Mouse (Mus musculus) embryonic facial prominence, embryonic 11.5 days (tissue): Measurements from ENCODE around the gene Col7a1. TPM values are rescaled to one million over a fixed set of nuclear protein-coding genes. Genes with fewer than 3 reads are reported as not detected.

Experiments used
- ATAC-seq: fragments of 200-750 bp; cut with Nextera tagmentation; replicated peaks from 2 replicates; pipeline ENCODE4 v1.8.0; 2017; ENCODE audit warnings: low read depth; ENCODE audit not compliant: insufficient number of reproducible peaks, low FRiP score, low TSS enrichment
- DNase-seq: peaks from one replicate; pipeline ENCODE4 v3.0.0-alpha.2; 2015; ENCODE audit warnings: low spot score
- H3K27ac ChIP-seq: fragments of 300-500 bp; sonication (generic); replicated peaks from 2 replicates; pipeline ENCODE4 v1.5.1; 2014; ENCODE audit warnings: mild to moderate bottlenecking, low read depth, low read length, control low read depth
- H3K27me3 ChIP-seq: fragments of 300-500 bp; sonication (generic); 2 replicates; pipeline ENCODE4 v1.6.1; 2014; ENCODE audit warnings: mild to moderate bottlenecking, low read length, moderate library complexity, mixed read lengths; ENCODE audit not compliant: control insufficient read depth, insufficient read depth
- H3K36me3 ChIP-seq: fragments of 300-500 bp; sonication (generic); replicated peaks from 2 replicates; pipeline ENCODE4 v1.6.1; 2014; ENCODE audit warnings: low read depth, mild to moderate bottlenecking, low read length, moderate library complexity, mixed read lengths; ENCODE audit not compliant: control insufficient read depth, insufficient read depth
- H3K4me1 ChIP-seq: fragments of 300-500 bp; sonication (generic); 2 replicates; pipeline ENCODE4 v1.6.1; 2014; ENCODE audit warnings: low read length, mixed read lengths; ENCODE audit not compliant: control insufficient read depth, insufficient read depth
- H3K4me2 ChIP-seq: fragments of 300-500 bp; sonication (generic); 2 replicates; pipeline ENCODE4 v1.6.1; 2014; ENCODE audit warnings: low read depth, mild to moderate bottlenecking, control low read depth, low read length, moderate library complexity
- H3K4me3 ChIP-seq: fragments of 300-500 bp; sonication (generic); 2 replicates; pipeline ENCODE4 v1.5.1; 2014; ENCODE audit warnings: low read depth, low read length, control low read depth
- H3K9ac ChIP-seq: fragments of 300-500 bp; sonication (generic); replicated peaks from 2 replicates; pipeline ENCODE4 v1.6.1; 2014; ENCODE audit warnings: mild to moderate bottlenecking, control low read depth, low read length
- H3K9me3 ChIP-seq: fragments of 300-500 bp; sonication (generic); replicated peaks from 2 replicates; pipeline ENCODE4 v1.6.1; 2016; ENCODE audit warnings: mild to moderate bottlenecking, low read length, inconsistent platforms, mixed read lengths; ENCODE audit not compliant: control insufficient read depth
- WGBS: fragments of 180-500 bp; shearing (Covaris S2); extraction: QIAGEN DNeasy Blood & Tissue Kit; methylation state at CpG from one replicate; pipeline ENCODE4 v1.1.7; 2014; 5-methylcytosine and 5-hydroxymethylcytosine counted together
- polyA plus RNA-seq: library from polyadenylated mRNA; unstranded; fragments of >200 nt; fragmentation: Nextera tagmentation; extraction: Ambion mirVana; gene quantifications from 2 replicates; pipeline ENCODE4 v1.2.1, GENCODE M21; 2014

The Col7a1 gene
- polyA plus RNA-seq, 1 experiment from 2014 or later, result 1.1 TPM

DNA sequence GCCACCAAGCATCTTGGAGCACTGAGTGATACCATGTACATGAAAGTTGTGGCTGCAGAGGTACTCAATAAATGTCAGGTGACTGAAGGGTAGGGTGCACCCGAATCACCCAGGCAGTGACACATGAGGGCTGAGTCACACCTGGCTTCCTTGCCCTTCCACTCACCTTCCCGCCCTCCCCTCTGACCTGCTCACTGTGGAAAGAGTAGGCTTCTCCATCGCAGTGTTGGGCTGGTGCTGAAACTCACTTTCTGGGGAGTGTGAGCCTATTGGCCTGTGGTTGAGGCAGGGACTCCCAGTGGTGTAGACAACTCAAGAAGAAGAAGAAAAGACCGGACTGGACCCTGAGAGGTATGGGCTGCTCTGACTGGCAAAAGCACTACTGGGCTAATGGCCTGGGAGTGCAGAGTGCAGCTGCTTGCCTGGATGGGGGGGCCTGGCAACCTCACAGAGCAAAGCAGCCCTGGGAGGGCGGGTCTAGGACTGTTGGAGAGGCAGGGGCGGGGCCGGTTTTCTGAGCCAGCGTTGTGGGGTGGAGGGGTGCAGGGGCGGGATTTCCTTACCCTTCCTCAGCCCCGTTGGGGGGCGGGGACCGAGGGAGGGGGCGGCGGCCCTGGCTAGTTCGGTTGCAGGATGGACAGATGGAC, 34.4 kb downstream of the Col7a1 start:
- Histone ChIP-seq H3K4me3 (no peak overlapping the region), H3K27ac (no peak overlapping the region), H3K4me1 (peaks cover 3% of the 10 kb centered on the region; the same call in 1 of the 2 replicates), H3K27me3 (no peaks in the 10 kb centered on the region), H3K4me2 (no peak overlapping the region), H3K9ac (no peak overlapping the region), H3K9me3 (no peaks in the 10 kb centered on the region), H3K36me3 (no peaks in the 10 kb centered on the region)
- whole genome bisulfite sequencing, result 20% methylated on average over 15 of the region's 15 CpGs
- peak; percentile 48 for DNase-seq
- ATAC-seq, result no peak

DNA sequence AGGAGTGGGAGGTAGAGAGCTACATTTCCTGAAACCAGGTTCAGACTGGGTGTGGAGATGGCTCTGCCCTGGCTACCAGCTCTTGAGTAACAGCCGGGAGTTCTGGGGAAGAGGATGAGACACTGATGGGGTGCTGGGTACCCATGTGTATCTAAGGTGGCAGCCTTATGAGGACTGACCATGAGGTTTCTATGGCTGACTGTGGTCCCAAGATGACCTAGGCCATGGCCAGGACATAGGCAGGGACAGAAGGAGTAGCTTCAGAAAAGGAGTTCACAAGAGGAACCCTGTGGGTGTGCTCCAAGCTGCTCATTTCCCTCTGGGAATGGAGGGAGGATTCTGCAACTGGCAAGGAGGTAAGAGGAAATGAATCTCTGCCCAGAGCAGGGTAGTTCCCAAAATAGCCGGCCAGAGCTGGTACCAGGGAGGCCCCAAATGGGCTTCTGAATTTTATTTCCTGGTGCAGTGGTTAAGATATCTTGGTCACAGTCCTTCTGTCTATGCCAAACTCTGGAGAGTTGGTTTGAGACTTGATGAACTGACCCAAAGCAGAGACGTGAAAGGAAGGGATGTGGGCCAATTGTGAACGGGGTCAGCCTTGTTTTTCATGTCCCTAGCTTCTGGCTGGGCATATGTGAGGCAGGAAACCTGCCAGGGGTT, 36.5 kb downstream of the Col7a1 start:
- ATAC-seq (no peak), DNase-seq (no peak)
- no peaks in the 10 kb centered on the region for H3K36me3 ChIP-seq
- no peak overlapping the region for H3K9ac ChIP-seq
- no peaks in the 10 kb centered on the region for H3K9me3 ChIP-seq
- no peak overlapping the region for H3K4me2 ChIP-seq
- H3K4me3 ChIP-seq, result no peak overlapping the region
- WGBS, result 72% methylated on average over 4 of the region's 4 CpGs
- no peaks in the 10 kb centered on the region for H3K27me3 ChIP-seq
- H3K4me1 ChIP-seq, result peaks cover 3% of the 10 kb centered on the region; the same call in 1 of the 2 replicates
- no peak overlapping the region for H3K27ac ChIP-seq

DNA sequence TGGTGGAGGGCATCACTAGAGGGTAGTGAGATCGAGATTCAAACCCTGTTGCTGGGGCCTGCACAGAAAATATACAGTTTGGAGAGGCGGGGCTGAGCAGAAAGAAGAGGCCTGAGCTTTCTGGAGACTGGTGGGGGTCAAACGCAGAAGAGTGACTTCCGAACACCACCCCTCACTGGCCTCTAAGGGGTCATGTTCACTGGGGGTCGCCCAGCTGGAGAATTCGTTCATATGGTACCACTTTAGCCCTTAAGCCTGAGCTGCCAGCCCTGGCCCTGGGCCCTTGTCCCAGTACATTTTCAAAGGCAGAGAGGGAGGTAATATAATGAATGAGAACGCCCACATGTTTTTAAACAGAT, 37.1 kb downstream of the Col7a1 start:
- no peak for ATAC-seq
- Histone ChIP-seq H3K9ac (no peak overlapping the region), H3K27me3 (no peaks in the 10 kb centered on the region), H3K4me1 (peaks cover 3% of the 10 kb centered on the region; the same call in 1 of the 2 replicates), H3K27ac (no peak overlapping the region), H3K4me2 (no peak overlapping the region), H3K4me3 (no peak overlapping the region), H3K9me3 (no peaks in the 10 kb centered on the region), H3K36me3 (no peaks in the 10 kb centered on the region)
- peak; percentile 49 for DNase-seq
- WGBS, result 48% methylated on average over 7 of the region's 7 CpGs

GRCm38 (mm10) chr9:108991428-108992084, 38.2 kb downstream of the Col7a1 start, which contains the start of gene Pfkfb4:
Gene Pfkfb4, plus strand, starts transcription at chr9:108991778.
- peak within 1 kb of the TSS; percentile 61 for H3K9ac ChIP-seq
- peaks cover 3% of the 10 kb centered on the region; the same call in 1 of the 2 replicates for H3K4me1 ChIP-seq
- no peaks in the 10 kb centered on the region for H3K27me3 ChIP-seq
- H3K9me3 ChIP-seq, result no peaks in the 10 kb centered on the region
- DNase-seq (peak; percentile 99), ATAC-seq (peak; percentile 95)
- H3K4me2 ChIP-seq, result peak within 1 kb of the TSS; percentile 78
- peak within 1 kb of the TSS; percentile 68 for H3K27ac ChIP-seq
- peak within 1 kb of the TSS; percentile 51 for H3K4me3 ChIP-seq
- H3K36me3 ChIP-seq, result no peaks in the 10 kb centered on the region
- 2% methylated on average over 31 of the region's 31 CpGs for WGBS

- WGBS, result 10% methylated on average over 18 of the region's 18 CpGs
Observed at GRCm38 (mm10) chr9:108992085-108992469, 38.7 kb downstream of the Col7a1 start.

DNA sequence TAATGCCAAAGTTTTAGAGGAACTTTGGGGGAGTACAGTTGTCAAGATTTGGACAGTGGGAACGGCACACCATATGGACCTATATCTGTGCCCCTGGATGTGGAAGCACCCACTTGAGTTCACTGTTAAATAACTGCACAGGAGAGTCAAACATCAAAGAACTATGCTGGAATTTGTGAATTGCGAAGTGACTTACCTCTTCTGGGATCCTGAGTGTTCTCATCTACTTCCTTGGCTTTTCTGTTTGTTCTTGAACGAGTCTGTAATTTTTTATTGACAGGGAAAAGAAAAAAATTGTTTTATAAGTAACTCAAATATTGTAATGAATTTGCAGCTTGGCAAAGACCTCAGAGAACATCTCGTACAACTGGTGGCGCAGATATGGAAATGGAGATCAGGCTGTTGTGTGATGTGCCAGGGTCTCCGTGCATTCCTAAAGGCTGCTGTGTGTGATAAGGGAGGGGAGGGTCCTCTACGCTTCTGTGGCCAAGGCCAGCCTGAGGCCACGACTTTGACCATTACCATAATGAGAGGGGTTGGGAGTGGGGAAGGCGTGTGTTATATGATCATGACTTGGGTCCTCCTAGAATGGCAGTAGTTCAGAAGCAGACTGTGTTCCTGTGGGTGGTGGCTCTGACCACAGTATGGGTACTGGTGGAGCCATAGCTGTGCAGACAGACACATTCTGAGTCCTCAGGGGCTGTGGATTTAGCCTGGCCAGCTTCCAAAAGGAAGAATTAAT, 39.4 kb downstream of the Col7a1 start:
- ATAC-seq, result no peak
- Histone ChIP-seq H3K9ac (no peak overlapping the region), H3K4me2 (no peak overlapping the region; the same call in 1 of the 2 replicates), H3K9me3 (no peaks in the 10 kb centered on the region), H3K36me3 (no peaks in the 10 kb centered on the region), H3K27ac (no peak overlapping the region), H3K27me3 (no peaks in the 10 kb centered on the region), H3K4me3 (no peak overlapping the region), H3K4me1 (peaks cover 3% of the 10 kb centered on the region; the same call in 1 of the 2 replicates)
- WGBS, result 84% methylated on average over 9 of the region's 9 CpGs
- DNase-seq, result no peak

More at GRCm38 (mm10) chr9:108992085-108992469, 38.7 kb downstream of the Col7a1 start:
- ATAC-seq, result 0 out of 2 replicates have a peak, but pooled peaks have one; percentile 7
- peak overlapping the region; percentile 51 for H3K4me3 ChIP-seq
- H3K9me3 ChIP-seq, result no peaks in the 10 kb centered on the region
- H3K9ac ChIP-seq, result peak overlapping the region; percentile 56
- H3K27me3 ChIP-seq, result no peaks in the 10 kb centered on the region
- H3K4me1 ChIP-seq, result peaks cover 3% of the 10 kb centered on the region; the same call in 1 of the 2 replicates
- no peaks in the 10 kb centered on the region for H3K36me3 ChIP-seq
- DNase-seq, result no peak
- peak overlapping the region; percentile 78 for H3K4me2 ChIP-seq
- no peak overlapping the region for H3K27ac ChIP-seq

GRCm38 (mm10) chr9:108996411-108996810, 43.0 kb downstream of the Col7a1 start:
- ATAC-seq (no peak), DNase-seq (no peak)
- no peaks in the 10 kb centered on the region for H3K9me3 ChIP-seq
- no peak overlapping the region for H3K4me3 ChIP-seq
- 77% methylated on average over 9 of the region's 9 CpGs for WGBS
- H3K36me3 ChIP-seq, result no peaks in the 10 kb centered on the region
- H3K9ac ChIP-seq, result no peak overlapping the region
- H3K4me1 ChIP-seq, result no peaks in the 10 kb centered on the region
- H3K27ac ChIP-seq, result no peak overlapping the region
- no peak overlapping the region for H3K4me2 ChIP-seq
- H3K27me3 ChIP-seq, result no peaks in the 10 kb centered on the region
